Mouse (Mus musculus) adrenal gland, adult 2 months (tissue): ENCODE data around the gene Dpf3. TPM values are rescaled to one million over a fixed set of nuclear protein-coding genes. Genes with fewer than 3 reads are reported as not detected.

Experiments
- DNase-seq: peaks from one replicate; pipeline ENCODE4 v3.0.0; 2021
- polyA plus RNA-seq: library from polyadenylated mRNA; depleted of rRNA; stranded (reverse); fragments of >200 nt; gene quantifications from 2 replicates; pipeline ENCODE4 v1.2.3, GENCODE M21; 2012
- total RNA-seq, 2 experiments: library from RNA; stranded (reverse); gene quantifications; 2 replicates each; pipeline ENCODE4 v1.2.3; 2021

Dpf3 gene
- total and polyA plus RNA-seq, 3 experiments = 6.6 to 8.6 (median 7.6) TPM

DNA sequence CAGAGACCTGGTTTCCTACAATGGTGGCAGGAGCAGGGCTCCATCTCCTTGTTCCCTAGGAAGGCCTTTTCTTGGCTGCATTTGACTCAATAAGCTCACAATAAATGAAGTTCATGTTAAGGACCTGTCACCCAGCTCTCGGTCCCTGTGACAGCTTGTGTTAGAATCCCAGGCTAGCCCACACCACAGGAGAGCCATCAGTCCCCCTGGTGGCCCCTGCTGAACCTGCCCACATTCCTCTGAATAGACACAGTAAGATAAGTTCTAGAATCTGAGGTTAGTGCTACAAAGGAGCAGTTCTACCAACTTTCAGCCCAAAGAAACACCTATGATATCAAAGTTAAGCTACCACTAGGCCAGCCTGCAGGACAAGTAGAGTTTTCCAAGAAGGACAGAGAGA is 149.2 kb downstream of the Dpf3 start:
- no peak for DNase-seq

DNA sequence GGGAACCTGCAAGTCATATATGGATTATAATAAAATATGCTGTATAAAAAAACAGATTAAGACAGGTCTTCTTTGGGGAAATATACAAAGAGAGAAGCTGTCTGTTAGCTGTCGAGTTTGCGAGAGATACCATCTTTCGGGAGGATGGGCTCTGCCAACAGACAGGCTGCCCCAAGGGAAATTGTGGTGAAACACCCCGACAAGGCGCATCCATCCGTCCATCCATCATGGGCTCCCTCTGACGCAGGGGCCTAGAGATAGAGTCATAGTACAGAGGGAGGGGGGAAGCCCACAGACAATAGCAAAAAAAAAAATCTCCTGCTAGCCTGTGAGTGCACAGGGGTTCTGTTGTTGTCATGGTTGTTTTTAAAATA is 149.8 kb downstream of the Dpf3 start:
- peak; percentile 18 for DNase-seq

DNA sequence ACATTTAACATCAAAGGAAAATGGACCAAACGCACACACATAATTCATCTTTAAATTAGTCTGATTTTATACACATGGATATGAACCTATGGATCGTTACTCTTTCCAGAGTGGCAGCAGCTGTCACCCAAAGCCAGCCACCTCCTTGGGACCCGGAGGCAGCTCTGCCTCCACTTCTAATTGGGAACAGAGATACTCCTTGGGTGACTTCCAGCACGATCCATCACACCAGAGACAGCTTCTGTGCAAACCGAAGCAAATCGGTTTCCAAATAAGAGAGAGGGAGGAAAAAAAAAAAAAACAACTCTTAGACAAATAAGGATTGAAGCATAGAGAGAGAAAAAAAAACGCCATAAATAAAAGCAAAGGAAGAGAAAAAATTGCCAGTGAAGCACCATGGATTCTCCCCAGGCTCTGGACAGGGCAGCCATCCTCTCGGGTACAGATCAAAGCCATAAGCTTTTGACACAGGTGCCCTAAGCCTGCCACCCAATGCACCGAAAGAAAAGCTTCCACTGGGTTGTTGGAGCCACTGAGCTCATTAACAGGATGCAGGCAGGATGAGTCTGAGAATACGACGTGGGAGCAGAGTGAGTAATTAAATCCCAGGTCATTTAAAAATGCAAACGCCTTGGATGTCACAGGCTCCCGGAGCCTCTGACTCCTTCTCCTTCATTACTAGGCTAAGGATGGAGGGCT is 150.3 kb downstream of the Dpf3 start:
- no peak for DNase-seq

DNA sequence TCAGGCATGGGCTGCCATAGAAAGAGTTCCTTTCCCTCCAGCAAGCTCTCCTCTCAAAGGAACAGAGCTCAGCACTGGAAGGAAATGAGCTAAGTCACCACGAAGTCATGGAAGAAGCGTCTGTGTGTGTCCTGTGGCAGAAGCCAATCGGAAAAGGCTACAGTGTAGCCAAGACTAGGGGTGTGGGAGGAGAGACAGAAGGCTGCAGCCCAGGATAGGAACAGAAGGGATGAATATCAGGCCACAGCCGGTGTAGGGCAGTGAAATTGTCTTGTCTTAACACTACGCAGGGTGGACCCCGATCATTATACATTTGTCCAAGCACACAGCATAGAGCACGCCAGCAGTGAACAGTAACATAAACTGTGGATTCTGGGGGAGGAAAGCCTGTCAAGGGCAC is 157.5 kb downstream of the Dpf3 start:
- no peak for DNase-seq

DNA sequence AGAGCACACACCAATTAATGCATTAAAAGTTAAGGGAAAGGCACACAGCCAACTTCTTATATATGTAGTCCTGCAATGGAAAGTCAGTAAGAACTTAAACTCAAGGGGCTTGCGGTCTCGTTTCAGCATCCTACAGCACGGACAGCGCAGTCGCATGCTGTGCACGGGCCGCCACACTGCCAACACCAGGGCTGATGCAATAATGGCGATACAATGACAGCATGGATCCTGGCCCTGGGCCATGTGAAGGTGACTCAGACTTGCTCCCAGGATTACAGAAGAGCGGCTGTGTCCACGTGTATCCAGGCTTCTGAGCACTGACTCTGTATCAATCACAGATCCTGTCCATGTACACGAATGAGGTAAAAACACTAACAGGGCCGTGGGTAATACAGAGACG is 158.6 kb downstream of the Dpf3 start:
- DNase-seq = peak; percentile 95

DNA sequence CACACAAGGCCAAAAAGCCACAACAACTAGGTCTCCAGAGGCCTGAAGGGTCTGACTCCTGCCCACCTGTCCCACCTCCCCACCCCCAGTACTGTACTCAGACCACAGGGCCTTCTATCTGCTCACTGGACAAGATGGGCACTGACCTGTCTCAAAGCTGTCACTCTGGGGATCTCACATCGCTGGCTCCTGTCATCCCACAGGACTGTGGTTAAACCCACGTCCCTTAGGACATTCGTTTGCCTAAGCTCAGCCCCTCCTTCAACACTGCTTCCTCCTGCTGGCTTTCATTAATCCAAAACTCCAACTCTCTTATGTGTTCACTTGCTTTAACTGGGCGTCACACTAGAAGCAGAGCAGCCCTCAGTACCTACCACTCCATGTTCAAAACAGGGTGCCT is 159.0 kb downstream of the Dpf3 start:
- peak; percentile 15 for DNase-seq

DNA sequence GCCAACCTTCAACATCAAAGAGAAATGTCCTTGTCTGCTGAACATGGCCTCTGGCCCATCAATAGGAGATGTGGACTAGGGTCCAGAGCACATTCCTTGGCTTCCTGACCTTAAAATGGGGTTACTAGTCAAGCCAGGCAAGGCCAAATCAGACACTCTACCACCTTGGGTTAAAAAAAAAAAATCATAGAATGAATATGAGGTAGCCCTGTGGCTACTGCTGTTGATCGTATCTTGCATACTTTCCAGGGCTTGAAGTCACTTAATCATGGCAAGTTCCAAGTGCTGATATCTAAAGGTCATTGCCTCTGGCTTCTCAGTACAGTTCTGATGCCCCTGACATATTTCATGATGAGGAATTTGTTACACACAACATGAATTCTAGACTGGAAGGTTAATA is 160.1 kb downstream of the Dpf3 start:
- DNase-seq = peak; percentile 66

DNA sequence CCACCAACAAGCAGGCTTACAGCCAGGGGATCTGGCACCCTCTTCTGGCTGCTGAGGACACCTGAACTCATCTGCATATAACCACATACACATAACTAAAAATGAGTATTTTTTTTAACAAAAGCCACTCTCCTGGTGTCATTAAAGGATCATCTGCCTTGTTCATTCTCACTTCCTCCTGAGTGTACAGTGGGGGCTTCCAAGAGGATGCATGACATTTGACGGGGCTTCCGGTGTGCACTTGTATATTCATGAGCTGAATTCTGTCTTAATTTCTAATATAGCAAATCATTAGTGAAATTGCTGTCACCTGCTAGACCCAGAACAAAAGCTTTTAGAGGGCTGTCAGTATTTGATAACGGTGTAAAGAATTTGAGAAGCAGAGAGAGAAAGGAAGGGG is 166.8 kb downstream of the Dpf3 start:
- DNase-seq = no peak

DNA sequence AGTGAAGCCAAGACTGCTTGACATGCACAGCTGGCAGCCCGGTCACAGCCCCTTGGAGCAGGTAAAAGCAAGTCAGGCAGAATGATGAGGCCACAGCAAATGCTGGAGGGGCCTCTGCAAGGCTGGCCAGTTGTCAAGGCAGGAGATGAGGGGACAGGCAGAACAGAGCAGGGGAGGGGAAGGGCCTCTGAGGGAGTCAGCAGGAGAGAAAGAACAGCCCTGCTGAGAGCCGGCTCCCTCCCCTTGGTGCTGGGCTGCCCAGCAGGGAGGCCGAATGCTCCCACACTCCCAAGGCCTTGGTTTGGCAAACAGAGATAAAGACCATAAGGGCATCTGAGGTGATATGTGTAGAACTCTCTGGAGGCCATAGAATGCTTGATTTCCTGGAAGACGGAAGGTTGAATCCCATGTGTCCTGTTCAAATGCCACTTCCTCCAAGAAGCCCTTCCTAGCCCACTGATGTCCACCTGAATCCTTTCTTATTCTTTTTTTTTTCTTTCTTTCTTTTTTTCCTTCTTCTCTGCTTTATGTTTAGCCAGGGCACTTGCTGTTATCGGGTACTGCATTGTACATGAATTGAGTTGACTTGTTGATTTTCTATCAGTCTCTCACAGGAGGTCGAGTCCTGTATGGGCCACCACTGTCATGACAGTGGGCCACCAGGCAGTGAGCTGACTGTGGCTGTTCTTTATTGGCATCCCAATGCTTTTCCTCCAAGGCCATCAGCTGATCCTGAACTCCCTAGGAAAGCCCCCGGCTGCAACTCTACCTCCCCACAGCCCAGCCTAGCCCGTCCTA is 169.7 kb downstream of the Dpf3 start:
- DNase-seq = peak; percentile 64

DNA sequence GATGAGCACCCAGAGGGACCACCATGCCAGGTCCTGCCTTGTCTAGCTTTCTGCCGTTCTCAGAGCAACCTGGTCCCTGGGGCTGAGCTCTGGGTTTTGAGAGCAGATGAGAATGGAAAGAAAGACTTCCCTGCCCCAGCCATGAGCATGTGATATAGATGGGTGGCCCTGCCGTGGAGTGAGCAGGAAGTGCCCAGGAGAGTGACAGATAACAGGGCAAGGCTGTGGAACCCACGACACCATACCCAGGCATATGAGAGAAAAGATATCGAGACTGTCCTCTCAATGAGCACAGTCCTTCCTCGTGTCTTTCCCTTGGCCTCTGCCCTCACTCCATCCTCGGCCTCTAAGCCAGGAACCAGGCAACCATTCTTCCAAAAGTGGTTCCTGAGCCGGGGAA is 172.8 kb downstream of the Dpf3 start:
- no peak for DNase-seq

DNA sequence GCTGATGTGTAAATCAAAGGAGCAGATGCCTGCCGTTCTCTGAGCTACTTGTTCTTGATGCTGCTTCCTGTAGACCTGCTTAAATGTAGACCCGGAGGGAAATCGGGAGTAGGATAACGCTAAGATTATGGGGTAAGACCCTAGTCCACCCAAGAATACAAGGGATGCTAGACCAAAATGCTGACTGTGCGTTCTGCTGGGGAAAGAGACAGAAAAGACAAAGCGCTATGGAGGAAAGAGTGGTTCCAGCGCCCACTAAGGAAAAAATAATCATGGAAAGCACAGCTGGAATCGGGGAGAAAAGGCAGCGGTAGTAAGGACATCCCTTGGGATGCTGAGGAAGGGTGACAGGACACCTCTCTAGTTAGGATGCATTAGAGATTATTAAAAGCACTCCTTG is 174.7 kb downstream of the Dpf3 start:
- DNase-seq = no peak

DNA sequence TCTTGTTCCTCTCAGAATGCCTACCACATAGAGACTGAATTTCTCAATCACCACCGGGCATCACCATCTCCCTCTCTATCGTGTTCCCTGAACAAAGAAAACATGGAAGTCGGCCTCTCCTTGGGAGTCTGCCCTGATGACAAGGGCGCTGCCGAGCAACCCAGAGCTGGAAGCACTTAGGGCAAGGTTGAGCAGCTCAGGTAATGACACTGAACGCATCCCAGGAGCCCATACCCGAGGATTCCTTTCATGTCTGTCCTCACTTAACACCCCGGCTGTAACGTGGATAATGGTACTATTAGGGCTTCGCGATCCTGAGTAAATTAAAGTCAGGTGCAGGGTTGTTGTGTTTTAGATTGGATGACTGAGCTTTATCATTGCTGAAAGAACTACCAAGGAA is 176.9 kb downstream of the Dpf3 start:
- DNase-seq = no peak

DNA sequence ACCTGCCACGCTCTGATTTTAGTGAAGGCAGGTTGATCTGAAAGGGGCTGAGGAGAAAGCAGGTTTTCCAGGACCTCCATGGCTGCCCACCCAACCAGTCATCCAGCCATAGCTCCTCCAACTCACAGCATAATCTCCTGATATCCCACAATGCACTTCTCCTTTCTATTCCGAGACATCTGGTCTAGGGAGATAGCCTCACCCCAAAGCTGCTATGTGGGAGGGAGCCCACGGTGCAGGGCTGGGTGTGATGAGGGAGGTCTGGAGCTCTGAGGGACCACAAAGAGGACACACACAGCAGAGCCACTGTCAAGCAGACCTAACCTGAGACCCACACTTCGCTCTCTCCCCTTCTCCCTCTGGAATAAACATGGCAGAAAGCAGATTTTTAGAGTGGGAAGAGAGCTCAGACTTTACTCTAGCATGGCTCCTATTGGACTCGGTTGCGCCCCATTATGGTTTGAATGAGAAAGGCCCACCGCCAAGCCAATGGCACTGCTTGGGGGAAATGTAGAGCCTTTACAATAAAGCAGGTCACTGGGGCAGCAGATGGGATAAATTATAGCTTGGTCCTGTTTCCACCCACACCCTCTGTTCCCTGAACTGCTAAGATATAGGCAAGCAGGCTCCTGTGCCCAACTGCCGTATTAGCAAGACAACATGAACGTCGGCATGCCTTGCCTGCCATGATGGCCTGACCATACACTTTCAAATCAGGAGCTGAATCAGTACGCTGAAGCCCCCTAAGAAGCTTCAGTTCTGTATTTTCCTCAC is 178.3 kb downstream of the Dpf3 start:
- DNase-seq = no peak

DNA sequence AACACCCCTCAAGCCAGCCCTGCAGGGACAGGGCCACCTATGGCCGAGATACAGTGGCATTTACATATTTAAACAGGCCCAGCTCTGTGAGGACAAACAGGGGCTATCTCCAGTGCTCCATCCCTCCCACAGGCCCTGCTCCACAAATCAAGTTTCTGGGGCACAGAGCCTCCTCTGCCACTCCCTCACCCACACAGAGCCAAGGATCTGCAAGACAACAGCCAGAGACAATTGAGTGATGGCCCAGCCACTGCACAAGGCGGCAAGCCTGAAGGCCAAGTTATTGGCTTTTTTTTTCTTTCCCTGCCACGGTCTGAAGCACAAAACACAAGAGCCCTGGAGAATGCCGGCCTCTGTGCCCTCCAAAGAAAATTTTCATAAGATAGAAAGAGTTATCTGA is 178.9 kb downstream of the Dpf3 start:
- DNase-seq = no peak

DNA sequence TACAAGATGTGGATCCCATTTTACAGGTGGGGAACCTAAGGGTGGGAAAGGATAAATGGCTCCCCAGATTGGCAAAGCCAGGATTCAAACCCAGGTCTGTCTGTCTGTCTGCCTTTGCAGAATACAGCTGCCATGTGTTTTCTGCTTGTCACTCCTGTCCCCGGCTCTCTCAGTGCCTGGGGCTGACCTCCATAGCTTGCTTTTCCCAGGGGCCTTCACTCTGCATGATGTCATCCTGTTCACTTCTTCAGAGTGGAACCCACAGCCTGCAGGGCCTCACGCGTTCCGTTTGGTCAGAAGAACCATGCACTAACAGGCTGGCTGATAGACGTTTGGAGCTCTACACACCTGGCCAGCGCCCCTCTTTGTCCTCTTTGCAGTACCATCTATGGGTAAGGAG is 184.3 kb downstream of the Dpf3 start:
- no peak for DNase-seq

DNA sequence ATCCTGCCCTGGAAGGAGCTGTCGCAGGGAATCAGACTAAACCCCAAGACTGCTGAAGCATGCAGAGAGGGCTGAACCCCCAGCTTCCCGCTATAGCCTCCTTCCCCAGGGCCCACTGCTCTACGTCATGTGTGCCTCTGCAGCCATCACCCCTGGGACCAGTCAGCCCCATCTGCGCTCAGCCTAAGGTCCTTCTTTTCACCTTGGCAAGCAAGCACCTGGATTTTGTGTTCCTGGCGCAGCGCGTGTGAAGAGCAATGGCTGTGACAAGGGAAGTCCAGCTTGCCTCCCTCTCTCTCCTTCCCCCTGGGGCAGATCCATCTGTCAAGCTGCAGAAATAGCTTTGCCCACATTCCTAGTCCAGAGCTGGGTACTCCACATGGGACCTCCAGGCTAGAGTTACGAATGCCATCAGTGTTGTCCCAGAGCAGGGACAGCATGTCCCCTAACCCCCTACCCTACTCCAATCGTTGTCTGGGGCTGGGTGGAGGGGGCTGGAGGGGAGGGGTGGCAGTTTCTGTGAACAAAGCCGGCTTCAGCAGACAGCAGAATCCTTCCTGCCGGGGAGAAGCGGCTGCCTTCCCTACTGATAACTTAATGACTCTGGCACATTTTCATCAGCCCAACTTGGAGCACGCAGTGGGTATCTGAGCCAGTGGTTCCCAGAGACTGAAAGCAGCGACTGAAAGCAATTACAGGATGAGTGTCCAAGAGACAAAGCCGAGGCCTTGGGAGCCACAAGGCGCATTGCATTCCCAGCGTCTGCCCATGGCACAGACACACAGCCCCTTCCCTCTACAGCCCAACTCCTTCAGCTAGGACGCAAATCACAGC is 185.0 kb downstream of the Dpf3 start:
- no peak for DNase-seq

DNA sequence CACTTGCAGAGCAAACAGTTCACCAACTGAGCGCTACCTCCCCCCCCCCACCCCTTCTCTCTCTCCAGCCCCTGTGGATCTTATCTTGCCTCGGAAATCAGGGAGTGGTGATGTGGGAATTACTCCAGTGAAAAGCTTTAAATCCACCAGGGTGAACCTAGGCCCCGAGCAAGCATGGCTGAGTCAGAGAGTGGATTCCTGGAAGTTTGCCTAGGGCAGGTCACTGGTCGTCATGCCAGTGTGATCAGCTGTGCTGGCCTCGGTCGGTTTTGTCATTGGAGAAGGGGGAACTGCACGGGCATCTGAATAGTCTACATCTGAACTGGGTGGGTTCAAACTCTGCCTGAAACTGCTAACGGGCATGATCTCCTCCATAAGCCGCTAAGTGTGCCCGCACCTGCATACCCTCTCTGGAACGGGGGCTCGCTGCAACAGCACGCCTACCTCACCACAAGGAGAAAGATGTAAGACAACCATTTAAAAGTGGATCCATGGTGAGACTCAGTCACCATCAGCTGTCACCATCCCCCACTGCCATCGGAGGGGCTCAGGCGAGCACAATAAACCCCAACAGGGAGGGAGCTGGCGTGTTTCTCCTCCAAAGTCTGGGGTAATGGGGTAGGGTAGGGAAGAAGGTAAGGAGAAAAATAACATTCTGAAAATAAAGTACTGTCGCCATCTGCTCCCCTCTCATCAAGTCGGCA is 185.7 kb downstream of the Dpf3 start:
- DNase-seq = peak; percentile 90

DNA sequence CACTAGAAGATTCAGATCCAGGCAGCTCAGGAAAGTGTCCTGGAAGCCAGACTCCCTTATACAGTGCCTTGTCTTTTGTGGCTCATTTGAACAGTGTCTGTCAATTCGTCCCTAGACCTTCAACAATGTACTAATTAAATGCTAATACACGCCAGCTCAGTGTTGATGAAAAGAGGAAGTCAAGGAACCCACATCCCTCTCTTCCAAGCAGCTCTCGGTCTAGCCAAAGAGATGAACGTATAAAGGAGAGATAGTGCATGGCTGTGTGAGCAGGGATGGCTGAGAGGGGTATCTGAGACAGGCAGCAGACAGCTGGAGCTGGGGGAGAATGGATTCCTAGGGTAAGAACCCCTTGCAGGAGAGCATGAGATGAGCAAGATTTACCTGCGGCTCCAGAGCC is 189.2 kb downstream of the Dpf3 start:
- DNase-seq = no peak

DNA sequence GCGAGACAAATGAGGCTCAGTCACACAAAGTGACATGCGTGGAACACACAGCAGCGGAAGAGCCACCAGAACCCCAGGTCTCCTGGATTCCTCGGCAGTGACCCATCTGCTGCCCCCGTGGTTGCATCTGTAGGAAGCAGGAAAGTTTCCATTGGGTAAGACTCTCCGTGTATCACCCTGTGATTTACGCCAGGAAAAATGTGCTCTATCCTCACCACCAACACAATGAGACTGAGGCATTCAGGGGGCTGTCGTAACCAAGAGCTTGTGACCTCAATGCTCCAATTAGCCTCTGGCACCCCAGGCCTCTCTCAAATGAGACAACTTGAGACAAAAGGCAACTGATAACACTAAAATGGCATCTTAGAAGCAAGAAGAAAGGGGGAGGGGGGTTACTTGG is 192.5 kb downstream of the Dpf3 start:
- no peak for DNase-seq

DNA sequence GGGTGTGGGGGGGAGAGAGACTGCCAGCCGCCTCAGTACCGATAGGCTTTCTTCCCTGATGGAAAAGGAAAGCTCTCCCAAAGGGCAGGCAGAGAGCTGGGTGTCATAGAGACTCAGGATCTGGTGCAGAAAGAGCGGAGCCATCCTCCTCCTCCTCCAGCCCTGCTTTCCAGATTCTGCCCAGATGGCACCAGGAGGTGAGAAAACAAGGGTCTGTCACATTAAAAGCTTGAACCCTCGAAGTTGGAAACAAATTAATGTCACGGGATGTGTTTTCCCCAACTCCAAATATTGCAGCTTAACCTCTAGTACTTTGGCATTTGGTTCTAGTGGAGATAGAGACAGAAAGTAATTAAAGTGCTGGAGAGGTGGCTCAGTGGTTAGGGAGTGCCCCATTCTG is 195.6 kb downstream of the Dpf3 start:
- DNase-seq = no peak
